Mouse (Mus musculus) brain, adult 2 months (tissue): ENCODE data around the gene Bean1.
"Not testable (repeated sequence)": the region's sequence is repeated elsewhere in the genome, so short reads cannot be mapped to it uniquely, and the experiment has no call there.

Experiments used
- DNase-seq: peaks from one replicate; pipeline ENCODE4 v3.0.0; 2011; ENCODE audit warnings: low read depth, low spot score

The Bean1 gene

DNA sequence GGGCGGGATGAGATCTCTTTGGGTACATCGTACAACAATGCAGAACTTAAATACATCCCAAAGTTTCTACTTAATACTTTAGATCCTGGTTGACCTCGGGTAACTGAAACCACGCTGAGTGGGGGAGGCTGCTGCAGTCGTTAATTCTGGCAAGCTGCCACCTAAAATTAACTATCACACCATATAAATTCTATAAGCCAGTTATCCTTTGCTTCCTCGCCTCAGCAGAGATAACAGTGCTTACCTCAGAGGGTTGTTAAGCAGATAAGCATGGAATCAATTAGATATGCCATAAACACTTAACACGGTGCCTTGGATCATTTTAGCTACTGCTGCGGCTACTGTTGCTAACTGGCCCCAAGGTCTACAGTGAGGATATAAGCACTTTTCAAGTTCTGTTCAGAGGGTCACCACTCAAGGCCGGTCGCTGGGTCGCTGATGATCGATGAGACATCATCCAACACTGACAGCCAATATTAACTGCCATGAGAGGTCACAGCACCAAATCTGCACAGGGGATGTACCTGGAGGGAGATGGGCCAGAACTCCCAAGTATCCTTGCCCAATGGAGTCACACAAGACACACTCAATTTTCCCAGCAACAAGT, 71.9 kb downstream of the Bean1 start:
- no peak for DNase-seq

DNA sequence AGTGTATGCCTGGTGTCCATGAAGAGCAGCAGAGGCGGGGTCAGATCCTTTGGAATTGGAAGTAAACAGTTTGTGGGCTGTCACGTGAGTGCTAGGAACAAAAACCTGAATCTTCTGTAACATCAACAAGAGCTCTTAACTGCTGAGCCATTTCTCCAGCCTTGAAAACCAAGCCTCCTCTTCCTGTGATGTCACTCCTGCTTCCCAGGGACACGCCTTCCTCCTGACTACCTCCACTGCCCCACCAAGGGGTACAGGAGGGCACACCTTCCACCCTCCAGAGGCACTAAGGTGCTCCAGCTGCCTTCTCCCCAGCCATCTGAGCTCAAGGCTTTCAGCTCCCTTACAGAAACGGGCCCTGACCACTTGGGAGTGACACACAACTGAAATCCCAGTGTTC, 76.4 kb downstream of the Bean1 start:
- DNase-seq: no peak

DNA sequence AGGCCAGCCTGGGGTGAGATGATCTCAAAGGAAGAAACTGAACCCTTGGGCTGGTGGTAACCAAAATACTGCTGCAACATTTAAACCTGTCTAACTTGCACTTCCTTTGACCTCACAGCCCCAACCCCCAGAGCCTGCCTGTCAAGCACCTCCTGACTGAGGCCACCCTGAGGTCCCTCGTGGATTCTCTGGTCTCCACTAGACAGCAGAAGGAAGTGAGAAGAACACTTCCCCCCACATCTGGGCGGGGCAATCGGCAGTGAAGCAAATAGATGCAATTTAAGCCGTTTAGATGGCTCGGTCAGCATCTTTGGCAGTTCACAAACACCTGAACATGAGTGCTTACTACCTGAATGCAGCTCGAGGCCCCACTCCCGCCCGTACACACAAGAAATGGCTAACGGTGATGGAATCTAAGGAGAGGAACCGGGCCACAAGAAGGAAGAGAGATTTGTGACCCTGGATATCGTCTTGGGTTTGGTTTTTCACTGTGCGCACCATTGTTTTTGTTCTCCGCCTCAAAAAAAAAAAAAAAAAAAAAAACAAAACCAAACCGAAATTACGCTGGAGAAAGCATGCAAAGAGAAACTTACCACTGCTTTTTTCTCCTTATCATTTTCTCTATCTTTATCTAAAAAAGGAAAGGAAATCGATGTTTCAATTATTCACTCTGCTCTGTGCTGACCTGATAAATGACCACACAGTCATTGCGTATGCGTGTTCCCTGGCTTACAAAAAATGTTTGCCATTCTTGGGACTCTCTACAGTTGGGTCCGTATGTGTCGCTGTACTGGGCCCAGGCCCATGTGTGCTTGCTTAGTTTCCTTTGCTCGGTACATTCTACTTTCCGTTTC, 77.0 kb downstream of the Bean1 start:
- peak; percentile 25 for DNase-seq

DNA sequence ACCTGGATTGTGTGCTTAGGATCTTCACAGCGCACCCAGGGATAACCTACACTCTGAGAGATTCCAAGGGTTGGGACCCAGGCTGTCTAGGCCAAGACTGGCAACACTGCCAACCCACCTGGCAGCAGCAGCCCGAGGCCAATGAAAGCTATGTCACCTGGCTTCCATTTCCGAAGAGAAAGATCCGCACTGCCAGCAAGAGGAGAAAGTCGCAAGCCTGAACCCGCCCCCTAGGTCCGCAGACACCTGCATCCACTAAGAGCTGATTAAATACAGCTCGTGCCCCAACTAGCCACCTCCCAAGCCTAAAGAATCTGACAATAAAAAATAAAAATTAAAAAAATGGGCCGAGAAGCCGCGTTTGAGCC, 77.7 kb downstream of the Bean1 start:
- peak; percentile 55 for DNase-seq

DNA sequence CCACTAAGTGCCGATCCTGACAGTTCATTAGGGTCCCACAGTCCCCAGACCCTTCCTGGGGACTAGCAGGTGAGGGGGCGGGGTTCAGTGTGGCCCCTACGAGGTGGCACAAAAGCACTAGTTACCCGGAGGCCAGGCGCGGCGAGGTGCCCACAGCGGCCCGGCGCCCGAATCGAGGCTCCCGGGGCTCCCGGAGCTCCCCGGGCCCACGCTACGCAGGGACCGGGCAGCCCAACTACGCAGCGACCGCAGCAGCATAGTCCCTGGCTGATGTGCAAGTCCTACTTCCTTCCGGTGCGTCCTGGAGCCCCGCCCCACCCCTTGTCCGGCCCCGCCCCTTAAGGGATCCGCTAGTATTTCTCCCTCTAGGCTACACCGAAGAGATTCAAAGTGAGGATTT, 78.0 kb downstream of the Bean1 start, which contains the start of gene Tk2:
Gene Tk2, minus strand, starts transcription at position 283 of the 400 bp plus-strand sequence.
- peak; percentile 91 for DNase-seq

DNA sequence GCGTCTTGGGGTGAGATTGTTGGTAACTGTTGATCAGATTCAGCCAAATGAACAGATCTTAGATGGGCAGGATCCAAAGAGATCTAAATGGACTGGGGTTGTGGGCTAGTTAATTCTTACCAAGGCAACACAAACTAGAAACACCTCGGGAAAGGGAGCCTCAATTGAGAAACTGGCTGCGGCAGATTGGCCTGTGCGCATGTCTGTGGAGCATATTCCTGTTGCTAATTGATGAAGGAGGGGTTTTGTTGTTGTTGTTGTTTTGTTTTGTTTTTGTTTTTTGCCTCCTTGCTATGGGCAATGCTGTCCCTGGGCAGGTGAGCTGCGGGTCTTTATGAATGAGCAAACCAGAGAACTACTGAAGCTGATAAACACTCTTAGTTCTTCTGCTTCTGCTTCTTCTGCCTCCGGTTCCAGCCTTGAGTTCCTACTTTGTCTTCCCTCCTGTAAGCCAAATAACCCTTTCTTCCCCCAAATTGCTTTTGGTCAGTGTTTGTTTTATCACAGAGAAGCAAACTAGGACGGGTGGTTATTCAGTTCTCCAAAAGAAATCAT, 79.3 kb downstream of the Bean1 start:
- no peak for DNase-seq

DNA sequence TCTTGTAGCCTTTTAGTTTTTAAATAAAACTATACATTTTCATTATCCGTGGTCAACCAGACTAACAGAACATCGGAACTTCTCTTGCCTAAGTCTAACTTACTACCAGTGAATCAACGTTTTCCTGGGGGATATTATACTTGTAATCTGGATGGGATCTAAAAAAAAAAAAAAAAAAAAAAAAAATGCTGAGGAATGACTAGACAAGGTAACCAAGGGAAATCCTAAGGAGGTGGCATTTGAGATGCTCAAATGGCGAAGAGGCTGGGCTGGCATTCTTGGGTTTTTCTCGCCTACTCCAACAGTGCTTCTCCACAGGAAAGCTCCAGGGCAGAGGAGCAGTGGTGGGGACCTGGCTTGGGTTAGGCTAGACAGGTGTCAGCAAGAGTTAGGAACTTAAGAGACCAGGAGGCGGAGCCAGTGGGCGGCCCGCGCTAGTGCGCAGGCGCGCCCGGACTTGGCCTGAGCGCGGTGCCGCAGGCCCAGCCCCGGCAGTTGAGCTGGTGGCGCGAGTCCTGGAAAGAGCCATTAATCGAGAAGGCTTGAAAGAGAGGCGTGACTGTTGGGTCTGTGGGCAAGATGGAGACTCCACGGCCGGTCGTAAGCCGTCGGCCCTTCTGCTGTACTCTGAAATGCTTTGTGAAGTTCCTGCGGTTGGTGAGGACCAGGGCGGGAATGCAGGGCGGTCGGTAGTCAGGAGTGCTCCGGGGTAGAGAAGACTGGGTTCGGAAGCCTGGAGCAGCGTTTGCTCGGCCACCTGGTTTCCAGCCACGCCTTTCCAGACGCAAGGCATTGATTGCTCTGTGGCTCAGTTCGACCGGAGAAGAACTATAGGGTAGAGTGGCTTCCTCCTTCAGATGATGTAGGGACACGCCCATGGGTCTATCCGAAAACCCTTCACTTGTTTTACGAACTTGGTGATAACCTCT, 80.5 kb downstream of the Bean1 start, which contains the start of gene Cklf:
Gene Cklf, plus strand, starts transcription at position 423 of the 929 bp plus-strand sequence.
- peak; percentile 91 for DNase-seq

DNA sequence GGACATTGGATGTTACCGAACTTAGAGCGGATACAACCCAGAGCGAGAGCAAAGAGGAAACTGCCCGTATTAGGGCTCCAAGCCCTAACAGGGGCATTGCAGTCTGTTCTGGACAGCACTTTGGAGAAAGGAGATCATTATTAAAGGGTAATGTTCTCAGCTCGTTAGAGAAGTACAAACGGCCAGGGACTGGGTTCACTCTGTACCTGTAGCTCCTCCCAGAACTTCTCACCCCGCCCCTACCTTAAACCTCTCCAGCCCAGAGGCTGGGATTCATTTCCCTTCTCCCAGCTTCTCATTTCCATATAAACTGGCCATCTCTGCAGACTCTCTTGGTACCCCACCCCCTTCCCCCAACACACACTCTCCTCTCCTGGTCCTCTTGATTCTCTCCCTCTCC, 81.2 kb downstream of the Bean1 start:
- no peak for DNase-seq

DNA sequence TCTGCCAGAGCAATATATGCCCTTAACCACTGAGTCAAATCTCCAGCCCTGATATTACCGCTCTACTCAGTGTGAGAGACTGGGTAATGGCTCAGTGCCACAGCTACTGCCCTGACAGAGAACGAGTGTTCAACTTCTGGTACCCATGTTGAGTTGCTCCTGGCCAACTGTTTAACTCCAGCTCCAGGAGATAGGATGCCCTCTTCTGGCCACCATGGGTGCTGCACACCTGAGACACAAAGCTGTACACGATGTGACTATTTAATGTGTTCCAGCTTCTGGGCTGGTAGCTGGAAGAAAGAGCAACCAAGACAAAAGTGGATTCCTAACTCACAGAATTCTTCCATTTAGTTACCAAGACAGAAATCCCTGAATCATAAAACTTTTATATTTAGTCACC, 82.8 kb downstream of the Bean1 start:
- DNase-seq: no peak

DNA sequence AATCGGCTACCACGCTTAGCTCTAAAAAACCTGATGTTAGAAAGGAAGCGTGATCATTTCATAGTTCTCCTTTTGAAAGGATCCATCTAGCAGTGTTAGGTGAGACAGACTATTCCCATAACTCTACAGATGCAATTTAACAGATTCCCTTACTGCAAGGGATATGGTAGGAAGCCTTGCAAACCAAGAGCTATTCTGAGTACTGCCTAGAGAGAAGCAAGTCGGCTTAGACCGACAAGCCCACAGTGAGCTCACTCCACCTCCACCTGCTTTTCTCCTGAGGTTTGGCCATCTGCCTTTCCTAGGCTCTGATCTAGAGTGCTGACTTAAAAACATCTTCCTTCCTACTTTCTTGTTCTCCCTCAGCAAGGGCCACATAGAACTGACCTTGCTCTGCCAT, 91.6 kb downstream of the Bean1 start:
- not testable (repeated sequence) for DNase-seq

DNA sequence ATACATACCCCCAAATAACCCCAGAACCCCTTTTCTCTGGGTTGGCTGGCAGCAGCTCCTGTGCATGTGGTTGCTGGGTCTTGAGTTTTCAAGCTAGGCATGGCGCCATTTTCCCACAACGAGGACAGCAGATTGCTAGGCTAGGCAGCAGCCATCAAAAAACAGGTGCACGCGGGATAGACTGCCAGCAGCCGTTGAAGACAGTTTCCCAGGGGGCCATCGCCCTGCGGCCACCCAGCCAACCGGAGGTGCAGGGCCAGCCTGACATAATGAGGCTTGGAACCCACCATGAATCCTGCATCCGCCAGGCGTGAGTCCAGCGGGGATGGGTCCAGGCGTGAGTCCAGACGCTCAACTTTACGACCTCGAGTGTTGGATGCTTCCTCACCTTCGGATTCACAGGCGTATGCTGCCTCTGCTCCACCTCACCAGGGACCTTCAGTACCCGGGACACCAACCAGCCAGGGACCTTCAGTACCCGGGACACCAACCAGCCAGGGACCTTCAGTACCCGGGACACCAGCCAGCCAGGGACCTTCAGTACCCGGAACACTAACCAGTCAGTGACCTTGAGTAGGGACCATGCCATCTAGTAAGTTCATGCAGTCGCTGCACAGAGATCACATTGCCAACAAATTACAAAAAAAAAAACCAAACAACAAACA, 94.2 kb downstream of the Bean1 start:
- not testable (repeated sequence) for DNase-seq

DNA sequence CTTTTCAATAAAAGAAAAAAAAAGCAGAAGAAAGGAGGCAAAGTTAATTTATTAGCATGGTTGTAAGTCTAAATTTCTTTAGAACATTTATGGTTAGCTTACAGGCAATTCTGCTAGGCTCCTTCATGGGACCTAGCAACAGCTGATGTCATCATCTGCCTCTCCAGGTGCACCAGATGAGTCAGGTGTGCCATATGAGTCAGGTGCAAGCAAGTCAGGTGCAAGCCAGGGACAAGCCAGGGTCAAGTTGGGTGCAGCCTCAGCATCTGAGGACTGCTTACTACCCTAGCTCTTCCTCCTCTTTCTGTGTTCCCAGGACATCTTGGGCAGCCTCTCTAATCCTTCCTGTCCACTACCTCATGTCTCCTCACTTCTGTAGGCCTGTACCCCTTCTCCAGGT, 98.1 kb downstream of the Bean1 start:
- no peak for DNase-seq
